Mouse (Mus musculus) adrenal gland, adult 18-20 months (tissue): ENCODE measurements around the gene Akap13. TPM values are rescaled to one million over a fixed set of nuclear protein-coding genes. Genes with fewer than 3 reads are reported as not detected.

Experiments used
- DNase-seq, 2 experiments: peaks; one replicate each; pipeline ENCODE4 v3.0.0; 2021 to 2022; ENCODE audit warnings: low spot score in 2 of 2
- total RNA-seq, 2 experiments: library from RNA; stranded (reverse); gene quantifications; 1 replicate in 1 of 2; 2 replicates in 1 of 2; pipeline ENCODE4 v1.2.3; 2021

The Akap13 gene
- total RNA-seq, 2 experiments from 2014 or later: 72.4 to 79.4 TPM

DNA sequence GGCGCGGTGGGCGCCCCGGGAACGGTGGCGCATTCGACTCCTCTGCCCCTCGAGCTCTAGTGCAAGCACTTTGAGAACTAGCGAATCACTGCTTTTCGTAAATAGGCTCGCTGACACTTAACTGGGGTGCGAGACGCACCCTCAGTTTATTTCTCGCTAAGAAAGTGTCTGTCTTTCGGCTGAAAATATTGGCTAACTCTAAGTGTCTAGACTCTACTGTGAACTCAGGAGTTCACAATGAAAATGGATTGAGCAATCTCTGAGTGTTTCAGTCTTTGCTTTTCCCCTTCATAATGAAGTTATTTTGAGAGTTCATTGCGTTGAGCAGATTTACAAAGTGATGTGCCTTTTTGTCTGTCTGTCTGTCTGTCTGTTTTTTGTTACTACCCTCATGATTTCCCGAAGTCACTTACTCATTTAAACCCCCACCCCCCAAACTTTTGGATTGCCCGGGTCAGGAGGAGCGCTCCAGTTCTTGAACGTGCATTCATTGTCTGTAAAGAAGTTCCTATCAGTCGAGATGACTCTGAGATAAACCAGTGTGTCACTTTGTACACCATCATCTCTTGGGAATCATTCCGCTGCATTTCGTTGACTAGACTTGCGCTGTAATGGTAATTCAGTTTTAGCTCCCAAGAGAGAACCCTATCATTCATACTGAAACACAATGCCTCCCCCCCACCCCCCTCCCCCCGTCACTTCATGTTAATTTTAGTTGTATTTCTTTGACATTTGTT is 986 bp downstream of the Akap13 start:
- DNase-seq: no peak

DNA sequence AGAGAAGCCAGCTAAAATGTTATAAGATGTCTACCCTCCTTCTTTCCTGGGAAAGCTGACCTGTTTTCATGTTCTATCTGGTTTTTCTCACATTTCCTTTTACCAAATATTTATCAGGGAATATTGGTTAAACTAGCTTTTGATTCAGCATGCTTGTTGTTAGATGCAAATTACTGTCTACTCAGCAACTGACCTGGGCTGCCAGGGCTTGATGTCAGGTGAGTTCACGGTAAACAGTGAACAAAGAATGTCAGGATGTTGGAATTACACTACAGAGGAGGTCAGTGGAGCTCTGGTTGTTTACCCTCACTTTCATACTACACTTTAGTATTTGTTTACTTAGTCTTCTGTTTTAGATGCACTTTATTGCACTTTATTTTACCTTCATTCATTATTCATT is 5.0 kb downstream of the Akap13 start:
- DNase-seq: no peak

DNA sequence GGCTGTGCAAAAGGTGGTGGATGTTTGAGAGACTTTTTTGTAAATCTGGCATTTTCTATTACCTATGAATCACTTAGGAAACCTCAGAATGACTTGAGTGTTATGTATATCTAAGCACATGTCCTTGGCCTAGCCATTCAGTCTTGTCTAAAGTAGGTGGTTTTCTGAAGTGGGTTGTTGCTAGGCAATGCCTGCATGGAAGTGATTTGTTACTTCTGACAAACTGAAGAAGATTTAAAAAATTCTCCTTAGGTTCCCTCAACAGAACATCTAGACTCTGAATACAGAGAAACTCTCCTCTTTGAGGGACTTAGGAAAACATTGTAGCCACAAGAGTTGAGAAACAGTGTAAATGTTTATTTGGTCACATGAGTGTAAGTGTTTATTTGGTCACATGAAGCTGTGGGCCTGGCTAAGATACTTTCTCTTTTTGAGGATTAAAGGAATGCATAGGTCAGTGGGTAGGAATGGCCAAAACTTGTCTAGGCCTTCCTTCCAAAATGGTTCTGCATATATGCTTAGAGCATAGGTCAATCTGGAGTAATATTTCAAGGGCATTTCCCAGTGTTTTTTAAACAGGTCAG is 8.3 kb downstream of the Akap13 start:
- DNase-seq: no peak

DNA sequence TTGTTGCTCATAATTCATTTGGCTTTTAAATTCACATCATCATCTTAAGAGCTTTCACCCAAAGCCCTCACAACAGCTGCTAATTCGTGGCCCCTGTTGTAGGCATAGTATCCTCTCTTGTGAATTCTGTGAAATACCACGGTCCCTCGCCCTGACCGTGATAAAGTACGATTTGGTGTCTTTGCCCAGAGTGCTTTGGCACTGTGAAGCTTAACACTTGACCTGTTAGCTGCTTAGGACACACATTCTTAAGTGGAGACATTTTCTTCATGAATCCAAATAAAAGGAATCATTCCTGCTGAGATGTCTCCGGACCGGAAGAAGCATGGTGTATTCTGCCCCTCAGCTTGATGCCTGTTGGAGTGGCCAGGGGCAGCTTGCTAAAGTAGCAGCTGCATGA is 12.5 kb downstream of the Akap13 start:
- DNase-seq: no peak

DNA sequence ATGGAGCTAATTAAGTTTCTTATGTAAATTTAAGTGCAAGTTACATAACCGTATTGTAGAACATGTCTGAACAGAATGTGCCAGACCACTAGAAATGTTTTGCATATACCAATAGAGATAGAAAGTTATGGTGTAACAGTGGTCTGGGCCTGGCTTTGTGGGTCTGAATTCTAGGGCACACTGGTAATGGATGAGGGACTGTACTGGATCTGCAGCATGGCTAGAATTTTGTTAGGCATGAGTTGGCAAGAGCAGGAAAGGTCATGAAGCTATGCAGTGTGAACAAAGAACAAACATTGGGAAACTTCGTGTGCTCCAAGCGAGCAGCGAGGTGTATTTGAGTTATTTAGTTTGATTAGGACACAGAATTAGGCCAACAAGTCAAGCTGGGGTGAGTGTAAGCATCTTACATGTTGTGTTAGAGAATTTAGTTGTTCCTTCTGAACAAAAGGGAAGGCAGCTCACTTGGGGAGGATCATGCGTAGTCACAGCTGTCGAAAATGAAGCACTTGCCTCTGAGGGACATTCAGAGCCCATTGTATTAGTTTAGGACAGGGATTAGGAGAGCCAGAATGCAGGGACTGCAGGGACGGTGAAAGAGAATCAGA is 15.1 kb downstream of the Akap13 start:
- no peak for DNase-seq

DNA sequence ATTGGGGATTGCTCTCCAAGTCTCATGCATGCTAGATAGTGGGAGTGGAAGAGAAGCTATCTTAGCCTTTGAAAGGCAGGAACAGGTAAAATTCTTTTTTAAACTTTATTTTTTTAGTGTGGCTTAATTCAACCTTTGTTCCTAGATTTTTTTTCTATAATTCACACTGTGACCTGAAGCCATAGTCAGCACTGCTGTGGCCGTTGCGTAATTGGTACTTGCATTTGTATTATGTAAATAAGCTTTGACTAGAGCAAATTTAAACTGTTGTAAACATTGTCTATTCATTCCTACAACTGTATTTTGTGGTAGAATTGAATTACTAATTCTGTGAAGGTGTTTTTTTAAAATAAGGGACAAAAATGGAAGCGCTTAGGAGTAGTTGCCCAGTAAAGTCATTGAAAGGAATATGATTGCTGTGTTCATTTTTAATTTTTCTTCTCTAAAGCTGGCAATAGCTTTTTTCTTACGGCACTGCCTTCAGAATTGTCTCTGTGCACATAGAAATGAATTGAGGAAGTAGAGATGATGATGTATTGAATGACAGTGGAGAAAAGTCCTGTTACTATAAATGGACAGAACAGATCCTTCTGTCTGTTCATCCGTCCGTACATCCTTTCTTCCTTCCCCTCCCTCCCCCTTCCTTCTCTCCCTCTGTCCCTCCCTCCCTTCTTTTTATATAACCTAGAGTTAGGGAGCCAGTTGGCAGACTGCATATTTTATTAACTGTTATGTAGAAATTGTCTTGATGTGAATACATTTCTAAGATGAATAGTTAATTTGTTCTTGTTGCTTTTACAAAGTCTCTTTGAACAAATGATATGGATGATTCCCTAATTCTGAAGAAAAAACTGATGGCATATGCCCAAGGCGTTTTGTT is 17.2 kb downstream of the Akap13 start:
- no peak for DNase-seq

DNA sequence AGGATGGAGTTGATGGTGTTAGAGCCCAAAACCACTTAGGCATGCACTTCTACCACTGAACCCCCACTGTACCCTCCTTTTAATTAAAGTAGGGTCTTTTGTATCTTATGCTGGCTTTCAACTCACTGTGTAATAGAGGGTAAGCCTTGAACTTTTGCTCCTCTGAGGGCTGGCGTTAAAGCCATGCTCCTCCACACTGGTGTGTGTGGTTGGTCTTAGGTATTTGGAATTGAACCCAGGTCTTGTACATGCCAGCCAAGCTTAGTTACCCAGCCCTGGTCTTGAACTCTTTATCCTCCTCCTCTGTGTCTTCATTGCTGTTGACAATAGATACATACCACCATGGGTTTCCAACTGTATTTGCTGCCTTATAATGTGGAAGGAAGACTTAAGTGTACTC is 18.0 kb downstream of the Akap13 start:
- no peak for DNase-seq

DNA sequence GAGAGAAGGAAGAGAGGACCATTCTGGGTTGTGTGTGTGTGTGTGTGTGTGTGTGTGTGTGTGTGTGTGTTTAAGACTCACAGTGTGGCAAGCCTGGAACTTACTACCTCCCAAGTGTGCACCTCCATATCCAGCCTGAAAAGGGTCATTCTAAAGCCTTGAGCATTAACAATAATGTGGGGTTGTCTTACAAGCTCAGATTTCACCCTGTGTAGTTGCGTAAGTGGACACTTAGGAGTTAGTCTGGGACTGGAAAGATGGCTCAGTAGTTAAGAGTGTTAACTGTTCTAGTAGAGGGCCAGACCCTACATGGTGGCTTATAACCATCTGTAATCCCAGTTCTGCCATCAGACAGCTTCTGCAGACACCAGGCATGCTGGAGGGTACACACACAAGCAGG is 18.7 kb downstream of the Akap13 start:
- DNase-seq: no peak

DNA sequence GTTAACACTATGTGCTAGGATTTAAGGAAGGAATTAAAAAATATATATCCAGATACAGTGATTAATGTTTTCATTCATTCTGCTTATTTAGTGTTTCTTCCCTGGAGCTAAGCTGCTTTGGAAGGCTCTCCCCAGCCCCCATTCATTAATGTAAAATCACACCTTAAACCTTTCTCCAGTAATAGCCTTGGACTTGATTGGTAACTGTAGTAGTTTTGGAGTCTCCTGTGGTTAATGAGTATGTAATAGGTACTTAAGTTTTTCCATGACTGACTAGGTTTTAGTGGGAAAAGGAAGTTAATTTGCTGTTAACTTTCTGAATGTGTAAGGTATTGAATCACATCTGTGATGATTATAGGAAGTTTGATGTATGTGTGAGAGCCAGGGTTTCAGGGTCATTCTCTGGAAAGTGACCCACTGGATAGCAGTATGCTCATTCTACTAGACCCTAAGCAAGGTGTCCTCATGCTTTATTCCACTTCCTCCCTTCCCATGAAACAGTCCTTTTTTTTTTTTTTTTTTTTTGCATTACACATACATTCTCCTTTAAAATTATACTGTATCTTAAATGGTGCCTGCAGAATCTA is 19.3 kb downstream of the Akap13 start:
- DNase-seq: no peak

DNA sequence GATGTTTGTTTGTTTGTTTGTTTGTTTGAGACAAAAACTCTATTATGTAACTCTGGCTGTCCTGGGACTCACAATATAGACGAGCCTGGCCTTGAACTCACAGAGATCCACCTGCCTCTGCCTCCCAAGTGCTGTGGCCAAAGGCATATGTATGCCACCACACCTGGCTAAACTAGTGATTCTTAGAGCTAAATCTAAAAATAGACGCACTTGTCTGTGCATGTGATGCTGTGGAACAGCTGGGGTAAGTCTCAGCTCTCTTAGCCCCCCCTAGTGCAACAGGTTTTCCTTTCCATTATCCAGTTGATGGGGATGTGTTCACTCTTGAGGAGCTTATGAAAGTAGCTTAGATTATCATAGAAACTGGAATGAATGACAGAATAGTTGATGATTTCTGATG is 22.7 kb downstream of the Akap13 start:
- no peak for DNase-seq

DNA sequence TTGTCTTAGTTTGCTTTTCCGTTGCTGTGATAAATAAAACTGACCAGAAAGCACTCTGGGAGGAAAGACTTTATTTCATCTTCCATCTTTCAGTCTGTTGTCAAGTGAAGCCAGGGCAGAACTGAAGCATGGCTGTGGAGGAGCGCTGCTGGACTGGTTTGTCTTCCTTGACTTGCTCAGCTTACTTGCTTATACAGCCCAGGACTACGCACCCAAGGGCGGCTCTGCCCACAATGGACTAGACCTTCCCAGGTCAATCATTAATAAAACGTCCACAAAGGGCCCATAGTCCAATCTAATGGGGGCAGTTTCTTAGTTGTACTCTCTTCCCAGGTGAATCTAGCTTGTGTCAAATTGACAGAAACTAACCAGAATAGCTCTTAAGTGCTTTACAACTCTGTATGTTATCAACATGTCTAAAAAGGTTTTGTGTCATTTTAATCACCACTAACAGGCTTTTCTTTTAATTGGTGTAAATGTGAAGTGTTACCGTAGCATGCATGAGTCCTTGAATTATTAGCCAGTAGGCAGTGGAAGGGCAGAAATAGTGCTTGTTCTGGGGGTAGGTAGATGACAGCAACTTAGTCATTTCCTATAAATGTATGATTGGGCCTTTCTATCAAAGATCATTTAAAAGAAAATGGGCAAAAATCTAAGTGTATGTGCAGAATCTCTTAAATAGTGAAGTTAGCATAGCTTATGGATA is 25.5 kb downstream of the Akap13 start:
- DNase-seq: no peak

DNA sequence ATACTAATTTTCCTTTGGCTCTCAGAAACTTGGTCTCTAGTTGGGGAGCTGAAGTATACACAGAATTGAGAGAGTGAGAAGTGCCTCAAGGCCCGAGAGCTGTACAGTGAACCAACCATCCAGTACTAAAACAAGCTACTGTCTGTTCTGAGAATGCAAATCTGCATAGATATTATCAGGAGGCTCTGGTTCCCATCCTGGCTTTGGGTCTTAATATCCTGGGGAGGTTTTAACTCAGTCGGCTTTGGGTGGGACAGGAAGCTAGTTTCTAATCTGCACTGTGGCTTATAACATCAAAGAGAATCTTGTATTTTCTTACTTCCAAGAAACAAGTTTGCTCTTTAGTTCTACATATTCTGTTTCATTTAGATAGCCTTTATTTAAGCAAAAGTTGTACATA is 30.7 kb downstream of the Akap13 start:
- no peak for DNase-seq

DNA sequence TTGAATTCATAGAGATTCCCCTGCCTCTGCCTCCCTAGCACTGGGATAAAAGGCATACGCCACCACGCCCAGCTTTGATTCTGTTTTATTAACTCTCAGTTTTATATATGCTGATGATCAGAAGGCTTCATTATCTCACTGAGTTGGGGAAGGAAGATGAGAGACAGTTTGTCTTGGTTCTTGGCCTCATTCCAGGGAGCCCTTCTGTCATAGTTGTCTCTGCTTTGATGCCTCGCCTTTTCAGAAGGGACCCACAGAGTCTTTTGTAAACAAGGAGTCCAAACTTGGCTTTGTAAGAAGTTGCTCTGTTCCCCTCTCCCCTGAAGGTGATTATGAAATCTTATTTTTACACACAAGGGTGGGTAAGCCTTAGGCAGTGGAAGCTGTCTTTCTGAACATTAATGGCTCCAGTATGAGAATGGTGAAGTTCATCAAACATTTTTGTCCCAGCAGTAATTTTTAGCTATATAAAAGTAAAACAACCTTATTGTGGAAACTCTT is 40.7 kb downstream of the Akap13 start:
- no peak for DNase-seq

DNA sequence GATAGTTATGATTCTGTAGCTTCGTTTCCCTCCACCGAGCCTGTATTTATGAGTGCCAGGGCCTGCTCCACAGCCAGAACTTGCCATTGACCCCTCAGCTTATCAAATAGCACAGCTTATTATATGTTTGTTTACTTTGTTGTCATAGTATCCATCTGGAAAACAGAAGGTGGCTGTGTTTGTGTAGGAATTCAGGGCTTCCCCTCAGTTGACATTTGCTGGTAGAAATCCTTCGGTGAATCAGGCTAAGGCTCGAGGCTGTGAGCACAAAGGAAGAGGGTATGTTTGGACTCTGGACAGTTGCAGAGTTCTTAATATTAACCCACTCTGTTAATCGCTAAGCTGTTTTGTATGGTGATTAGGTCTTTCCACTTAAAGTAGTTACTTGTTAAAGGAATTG is 43.3 kb downstream of the Akap13 start:
- DNase-seq: no peak

DNA sequence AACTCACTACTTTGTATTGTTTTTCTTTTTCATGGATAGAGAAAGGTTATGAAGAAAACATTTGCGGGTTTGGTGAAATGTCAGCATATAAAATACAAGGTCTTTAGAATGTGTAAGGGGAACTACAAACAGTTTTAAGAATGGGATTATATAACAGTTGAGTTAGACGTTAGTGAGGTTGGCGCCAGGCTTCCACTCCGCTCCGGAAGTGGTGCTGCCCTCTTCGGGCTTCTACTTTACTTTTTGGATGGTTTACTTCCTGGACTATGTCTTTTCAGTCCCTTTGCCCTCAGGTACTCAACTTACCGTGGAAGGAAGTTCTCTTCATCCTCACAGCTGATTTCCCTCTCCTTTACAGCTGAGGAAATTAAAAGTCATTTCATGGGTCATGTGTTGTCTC is 43.9 kb downstream of the Akap13 start:
- no peak for DNase-seq

DNA sequence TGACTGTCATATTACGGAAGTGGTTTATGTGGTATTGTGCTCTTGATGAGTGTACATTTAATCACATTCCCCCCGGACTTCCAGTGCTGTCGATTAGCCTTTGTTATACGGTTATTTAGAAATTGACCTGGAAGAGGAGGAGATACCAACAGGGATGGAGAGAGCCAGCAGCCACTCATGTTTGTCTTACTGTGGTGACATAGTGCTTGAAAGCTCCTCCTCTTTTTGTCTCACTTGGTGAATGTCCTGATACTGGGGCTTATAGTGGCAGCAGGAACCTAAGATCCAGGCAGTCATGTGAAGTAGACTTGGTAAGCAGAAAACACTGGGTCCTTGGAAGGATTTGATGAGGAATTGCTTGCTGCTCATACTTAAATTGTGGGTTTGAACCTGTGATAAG is 44.8 kb downstream of the Akap13 start:
- no peak for DNase-seq

DNA sequence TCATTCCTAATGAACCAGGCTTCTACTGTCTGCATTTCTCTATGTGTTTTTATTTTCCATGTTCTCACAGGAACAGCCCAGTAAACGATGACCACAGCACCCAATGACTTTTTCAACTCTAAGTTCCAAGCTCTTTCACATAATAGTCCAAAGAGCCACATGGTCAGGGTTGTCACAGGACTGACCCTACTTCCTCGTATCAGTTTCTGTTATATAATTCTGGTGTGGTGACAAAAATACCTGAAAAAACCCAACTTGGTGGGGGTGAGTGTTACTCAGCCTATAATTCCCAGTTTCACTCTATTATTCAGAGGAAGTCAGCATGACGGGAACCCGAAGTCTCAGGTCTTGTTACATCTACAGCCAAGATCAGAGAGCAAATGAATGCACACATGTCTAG is 45.5 kb downstream of the Akap13 start:
- DNase-seq: no peak

DNA sequence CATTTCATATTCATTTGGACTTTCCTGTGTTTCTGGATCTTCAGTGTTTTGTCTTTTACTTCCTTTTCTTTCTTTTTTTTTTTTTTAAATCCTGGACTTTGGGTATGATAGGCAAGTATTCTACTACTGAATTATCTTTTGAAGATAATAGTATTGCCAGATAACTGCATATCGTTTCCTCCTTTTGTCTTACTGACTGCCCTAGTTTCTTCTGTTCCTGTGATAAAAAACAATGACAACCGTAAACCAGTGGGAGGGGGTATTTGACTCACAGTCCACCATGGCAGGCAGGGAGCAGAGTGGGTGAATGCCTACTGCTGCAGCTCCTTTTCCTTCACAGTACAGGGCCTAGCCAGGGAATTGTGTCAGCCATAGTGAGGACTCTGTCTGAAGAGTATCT is 49.2 kb downstream of the Akap13 start:
- DNase-seq: no peak

DNA sequence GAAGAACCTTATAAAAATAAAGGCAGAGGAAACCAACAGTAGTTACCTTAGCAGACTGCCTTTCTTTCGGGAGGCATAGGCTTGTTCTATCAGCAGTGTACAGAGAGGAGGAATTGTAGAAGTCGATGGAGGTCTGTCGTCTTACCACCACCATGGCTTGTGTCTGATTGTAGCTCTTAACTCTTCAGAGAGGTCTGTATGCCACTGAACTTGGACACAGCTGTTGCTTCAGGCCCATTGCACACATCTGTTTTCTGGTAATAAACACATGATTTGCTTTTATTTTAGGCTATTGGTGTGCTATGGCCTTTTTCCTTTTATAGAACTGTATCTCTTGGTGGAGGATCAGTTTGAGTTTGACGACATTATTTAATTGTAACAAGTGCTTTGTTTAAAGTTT is 51.3 kb downstream of the Akap13 start:
- DNase-seq: no peak

DNA sequence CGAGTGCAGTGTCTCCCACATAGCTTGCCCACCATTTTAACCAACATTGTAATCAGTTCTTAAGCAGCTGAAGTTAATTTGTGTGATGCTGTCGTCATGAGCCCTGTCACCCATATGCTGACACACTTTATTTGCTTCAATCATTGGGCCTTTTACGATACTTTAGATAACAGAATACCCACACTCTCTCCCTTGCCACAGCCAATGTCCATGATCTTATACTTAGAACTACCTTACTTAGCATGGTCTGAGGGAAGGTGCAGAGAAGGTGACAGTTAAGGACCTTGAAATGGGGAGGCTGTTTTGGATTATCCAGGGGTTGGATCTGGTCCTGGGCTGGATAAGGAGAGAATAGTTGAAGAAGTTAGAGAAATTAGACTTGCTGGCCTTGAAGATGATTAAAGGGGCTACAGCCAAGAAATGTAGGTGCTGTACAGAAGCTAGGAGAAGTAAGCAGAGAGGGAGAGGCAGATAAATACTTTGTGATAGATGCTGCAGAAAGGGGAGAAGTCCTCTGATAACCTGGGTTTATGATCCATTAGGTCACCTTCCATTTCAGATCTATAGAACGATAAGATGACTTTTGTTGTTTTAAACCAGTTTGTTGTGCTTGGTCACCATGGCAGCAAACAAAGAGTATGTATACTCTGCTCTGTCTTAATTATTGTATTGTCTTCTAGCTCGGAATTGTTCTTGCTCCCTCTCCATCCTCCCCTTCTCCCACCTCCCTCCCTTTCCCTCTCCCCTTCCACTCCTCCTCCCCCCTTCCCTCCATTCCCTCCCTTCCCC is 53.9 kb downstream of the Akap13 start:
- DNase-seq: no peak
